In genomic region chr12:100936116-100936515, GRCm38 (mm10) we compare ENCODE assay signal across 8 mouse cellular contexts. TPM values are rescaled to one million over a fixed set of nuclear protein-coding genes. Genes with fewer than 3 reads are reported as not detected.
A peak's percentile ranks its signal among the peaks of the same experiment; 100 is the strongest.
DNase-seq lines count a peak whose midpoint lies in the region; ATAC-seq and TF ChIP-seq lines count a peak whose summit lies in the region.

No protein-coding gene starts in this region.

- peak; percentile 85 to 86 for DNase-seq in B cell, adult 2 months
- DNase-seq in adrenal gland, postnatal 10 days: peak; percentile 87
- DNase-seq in embryo, embryonic 9.5 days (ENCODE audit: extremely low spot score): peak; percentile 75
- DNase-seq in heart, adult 2 months: peak; percentile 74 to 85
- peak; percentile 81 for DNase-seq in liver
- DNase-seq in splenic B cell, adult 2 months (ENCODE audit: low read depth, low spot score): peak; percentile 82

- intact Hi-C loops in heart, adult 2 months (cut with DNase I): loop anchor here (1.0 kb wide), 1 partner anchor 93 kb away; the partner anchor contains the start of gene Ccdc88c

- H3K27me3 ChIP-seq in heart, adult 2 months (ENCODE audit: control insufficient read depth, insufficient read depth, low read length): no peaks in the 10 kb centered on the region
- H3K27me3 ChIP-seq in kidney, embryonic 15.5 days: no peaks in the 10 kb centered on the region
- H3K27me3 ChIP-seq in splenic B cell, adult 2 months (ENCODE audit: control insufficient read depth, insufficient read depth, low read length, poor library complexity, severe bottlenecking): no peaks in the 10 kb centered on the region

- no peaks in the 10 kb centered on the region for H3K9me3 ChIP-seq in kidney, embryonic 15.5 days (replicated peaks)

- ATAC-seq in kidney, embryonic 15.5 days (replicated peaks; ENCODE audit: low FRiP score): 0 out of 2 replicates have a peak, but pooled peaks have one; percentile 13
- peak; percentile 63; the same call in 1 of the 2 replicates for ATAC-seq in monocyte, adult 5-6 weeks (replicated peaks; ENCODE audit: insufficient number of reproducible peaks, low FRiP score, low TSS enrichment, poor library complexity, severe bottlenecking)

- no peaks in the 10 kb centered on the region for H3K79me2 ChIP-seq in heart, adult 2 months (replicated peaks; ENCODE audit: control insufficient read depth, insufficient read depth, low read length)

- no peak overlapping the region for H3K27ac ChIP-seq in heart, adult 2 months
- H3K27ac ChIP-seq in kidney, embryonic 15.5 days: no peak overlapping the region

- no peak overlapping the region for H3K4me2 ChIP-seq in kidney, embryonic 15.5 days

- peak; percentile 94 for TF ChIP-seq EP300 in heart, adult 2 months (IDR thresholded peaks at IDR 0.05; ENCODE audit: insufficient read depth, low read depth, low read length)

- H3K4me3 ChIP-seq in heart, adult 2 months: no peak overlapping the region
- no peak overlapping the region for H3K4me3 ChIP-seq in kidney, embryonic 15.5 days (replicated peaks)

- TF ChIP-seq CTCF in heart, adult 2 months (IDR thresholded peaks at IDR 0.05): peak; percentile 95

- H3K9ac ChIP-seq in heart, adult 2 months (ENCODE audit: low read depth, low read length): no peak overlapping the region
- no peak overlapping the region for H3K9ac ChIP-seq in kidney, embryonic 15.5 days

- no peaks in the 10 kb centered on the region for H3K36me3 ChIP-seq in heart, adult 2 months (ENCODE audit: control insufficient read depth, insufficient read depth, low read length)
- H3K36me3 ChIP-seq in kidney, embryonic 15.5 days: peaks cover 81% of the 10 kb centered on the region
- peaks cover 17% of the 10 kb centered on the region for H3K36me3 ChIP-seq in splenic B cell, adult 2 months (ENCODE audit: control insufficient read depth, insufficient read depth, low read length, poor library complexity, severe bottlenecking)

- no peak for TF ChIP-seq POLR2A in heart, adult 2 months (IDR thresholded peaks at IDR 0.05; ENCODE audit: insufficient read depth, low read depth, low read length)

- peaks cover 8% of the 10 kb centered on the region for H3K4me1 ChIP-seq in heart, adult 2 months (ENCODE audit: control insufficient read depth, insufficient read depth, low read length)
- H3K4me1 ChIP-seq in kidney, embryonic 15.5 days: peaks cover 13% of the 10 kb centered on the region; the same call in 1 of the 2 replicates

- WGBS in heart, adult 2 months: 4% methylated on average over 2 of the region's 2 CpGs
- WGBS in kidney, embryonic 15.5 days: 30% methylated on average over 2 of the region's 2 CpGs

RNA-seq across cellular contexts. Expression of gene Gpr68, which starts 28.1 kb away (rescaled TPM):
- 1 to 10 TPM; 1.6 to 1.8 TPM for total RNA-seq in adrenal gland, postnatal 10 days (2021)
- total RNA-seq in heart, adult 2 months (2021): under 1 TPM; 0.14 to 0.16 TPM
- polyA plus RNA-seq in heart, adult 2 months (2012; rRNA removed): 0.56 and 0.80 TPM in 2 replicates
- 0.51 and 0.53 TPM in 2 replicates for polyA plus RNA-seq in kidney, embryonic 15.5 days (2015; fragmentation: Nextera tagmentation; extraction: Ambion mirVana)
- total RNA-seq in monocyte, adult 5-6 weeks (2017): 4.4 to 27.8 TPM (median 4.9 TPM) in 3 replicates
